Mouse (Mus musculus) ovary, postnatal 36 days (tissue): ENCODE measurements around the gene Ddc.

Experiments used
- DNase-seq: peaks from one replicate; pipeline ENCODE4 v3.0.0; 2022; ENCODE audit warnings: low spot score, mixed read lengths

Ddc gene

GRCm38 (mm10) chr11:11905518-11905917 lies 7.6 kb upstream of the Ddc start:
- no peak for DNase-seq

- no peak for DNase-seq
Measured at GRCm38 (mm10) chr11:11904995-11905394, 7.1 kb upstream of the Ddc start.

DNA sequence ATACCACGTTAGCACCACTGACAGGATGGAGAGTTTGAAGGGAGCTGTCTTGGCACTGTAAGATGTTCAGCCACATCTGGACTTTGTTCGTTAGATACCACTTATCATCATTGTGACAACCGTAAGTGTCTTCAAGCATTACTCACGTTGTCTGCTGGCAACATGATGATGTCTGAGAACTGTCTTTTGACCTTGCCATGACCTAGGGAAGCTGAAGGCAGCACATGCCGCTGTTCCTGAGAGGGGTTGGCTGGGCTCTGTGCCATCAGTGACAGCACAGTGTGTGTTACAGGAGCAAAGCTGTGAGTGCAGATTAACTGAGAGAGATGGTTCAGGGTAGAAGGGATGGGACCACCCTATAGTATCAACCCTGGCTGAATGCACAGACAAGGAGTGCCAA lies 3.6 kb upstream of the Ddc start:
- DNase-seq, result no peak

DNA sequence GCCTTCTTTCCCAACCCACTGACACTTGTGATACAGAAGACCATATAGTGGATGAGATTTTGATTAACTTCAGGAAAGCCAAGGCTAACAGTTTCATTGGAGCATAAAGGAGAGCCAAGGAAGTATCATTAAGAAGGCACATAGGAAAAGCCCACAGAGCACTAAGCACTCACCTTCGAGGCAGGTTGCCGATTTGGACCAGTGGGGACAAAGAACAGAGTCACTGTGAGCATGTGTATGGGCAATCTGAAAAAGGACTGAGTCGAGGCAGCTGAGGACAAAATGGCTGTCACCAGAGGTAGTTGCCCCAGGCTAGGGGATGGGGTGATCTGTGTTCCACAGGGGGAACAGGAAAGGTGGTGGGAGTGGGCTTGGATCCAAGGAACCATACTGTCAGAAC lies 552 bp upstream of the Ddc start:
- DNase-seq, result no peak

DNA sequence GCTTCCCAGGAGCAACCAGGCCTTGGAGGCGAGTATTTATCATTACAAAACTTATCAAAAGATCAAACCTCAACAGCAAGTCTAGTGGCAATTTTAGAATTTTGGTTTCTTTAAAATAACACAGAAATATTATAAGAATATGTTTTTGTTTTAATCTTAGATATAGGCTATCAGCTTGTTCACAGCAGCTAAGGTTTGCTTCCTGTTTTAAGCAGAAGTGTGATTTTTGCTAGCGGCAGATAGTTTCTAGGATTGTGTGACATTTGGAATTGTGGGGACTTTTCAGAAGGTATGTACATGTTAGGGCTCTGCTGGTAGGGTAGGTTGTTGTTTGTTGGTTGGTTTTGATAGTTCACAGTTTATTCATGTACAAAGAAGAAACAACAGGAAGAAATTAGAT lies 2.5 kb downstream of the Ddc start:
- DNase-seq, result no peak

DNA sequence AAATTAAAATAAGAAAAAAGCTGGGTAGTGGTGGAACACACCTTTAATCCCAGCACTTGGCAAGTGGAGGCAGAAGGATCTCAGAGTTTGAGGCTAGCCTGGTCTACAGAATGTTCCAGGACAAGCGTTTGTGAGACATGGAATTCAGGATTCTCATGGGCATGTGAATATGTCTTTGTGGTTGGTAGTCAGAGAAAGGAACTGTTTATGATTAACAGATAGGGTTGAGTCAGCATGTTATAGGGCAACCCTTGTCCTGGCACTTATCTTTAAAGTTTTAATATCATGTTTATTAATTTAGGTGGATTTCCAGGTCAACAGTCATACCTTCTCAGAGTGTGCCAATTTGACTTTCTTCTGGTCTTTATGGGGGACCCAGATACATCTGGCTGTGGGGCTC lies 4.2 kb downstream of the Ddc start:
- DNase-seq, result no peak

- DNase-seq, result no peak
Measured at GRCm38 (mm10) chr11:11892993-11893602, 4.8 kb downstream of the Ddc start.

- DNase-seq, result no peak
Measured at GRCm38 (mm10) chr11:11891832-11892231, 6.1 kb downstream of the Ddc start.

DNA sequence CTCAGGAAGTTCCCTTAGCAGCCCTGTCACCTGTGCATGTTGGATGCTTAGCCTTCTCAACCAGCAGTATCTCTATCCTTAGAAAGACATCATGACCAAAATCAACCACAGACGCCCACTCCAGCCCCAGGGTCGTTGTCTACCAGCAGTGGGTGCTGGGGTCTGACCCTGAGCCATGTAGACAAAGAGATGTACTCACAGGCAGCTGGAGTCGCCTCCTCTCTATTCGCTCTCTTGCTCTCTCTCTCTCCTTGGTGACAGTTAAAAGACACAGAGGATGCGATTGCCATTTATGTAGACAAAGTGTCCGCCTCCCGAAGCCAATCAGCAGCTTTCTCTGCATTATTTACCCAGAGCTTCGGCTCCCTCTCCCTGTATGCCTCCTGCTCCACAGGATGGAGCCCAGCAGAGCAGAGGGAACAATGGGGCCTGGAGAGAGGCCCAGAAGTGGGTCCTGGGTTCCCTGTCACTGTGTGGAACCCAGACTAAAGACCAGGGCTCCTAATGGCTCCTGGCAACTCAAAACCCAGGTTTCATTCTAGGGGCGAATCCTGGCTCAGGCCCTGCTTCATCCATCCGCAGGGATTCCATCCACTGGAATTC lies 7.7 kb downstream of the Ddc start:
- DNase-seq, result no peak

GRCm38 (mm10) chr11:11888727-11889126 lies 9.2 kb downstream of the Ddc start:
- DNase-seq, result no peak

DNA sequence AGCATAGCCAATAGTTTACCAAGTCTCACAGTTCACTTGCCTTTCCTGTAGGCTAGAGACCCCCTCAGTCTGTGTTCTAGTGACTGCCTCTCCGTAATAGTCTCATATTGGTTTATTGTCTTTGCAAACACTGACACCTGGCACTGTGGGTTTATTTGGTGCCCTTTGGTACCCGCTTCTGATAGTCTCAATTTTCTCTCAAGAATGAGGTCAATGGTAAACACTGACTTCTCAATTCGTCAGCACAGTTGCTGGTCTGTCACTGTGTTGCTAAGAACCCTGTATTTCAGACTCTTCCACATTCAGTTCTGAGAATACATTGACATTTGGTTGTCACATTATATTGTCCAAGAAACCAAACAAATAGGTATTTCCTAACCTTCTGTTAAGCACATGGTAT lies 9.9 kb downstream of the Ddc start:
- DNase-seq, result no peak

- DNase-seq, result no peak
Measured at GRCm38 (mm10) chr11:11886403-11886998, 11.4 kb downstream of the Ddc start.

- DNase-seq, result no peak
Measured at GRCm38 (mm10) chr11:11885921-11886320, 12.0 kb downstream of the Ddc start.

DNA sequence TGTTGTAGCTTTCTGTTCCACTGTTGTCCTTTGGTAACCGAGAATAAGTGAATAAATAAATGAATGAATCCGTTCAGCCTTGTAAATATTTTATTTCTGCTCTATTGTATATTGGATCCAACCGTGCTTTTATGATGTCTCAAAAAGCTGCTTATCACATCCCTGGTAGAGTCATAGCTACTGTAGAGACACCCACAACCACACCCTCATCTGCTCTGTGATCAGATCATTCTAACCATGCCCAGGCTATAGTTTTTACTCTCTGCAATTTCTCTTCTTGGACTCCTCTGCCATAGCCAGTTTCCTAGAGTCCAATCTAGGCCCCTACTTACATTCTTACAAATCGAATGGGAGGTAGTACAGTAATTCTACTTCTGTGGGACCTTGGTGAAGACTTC lies 12.7 kb downstream of the Ddc start:
- DNase-seq, result no peak

DNA sequence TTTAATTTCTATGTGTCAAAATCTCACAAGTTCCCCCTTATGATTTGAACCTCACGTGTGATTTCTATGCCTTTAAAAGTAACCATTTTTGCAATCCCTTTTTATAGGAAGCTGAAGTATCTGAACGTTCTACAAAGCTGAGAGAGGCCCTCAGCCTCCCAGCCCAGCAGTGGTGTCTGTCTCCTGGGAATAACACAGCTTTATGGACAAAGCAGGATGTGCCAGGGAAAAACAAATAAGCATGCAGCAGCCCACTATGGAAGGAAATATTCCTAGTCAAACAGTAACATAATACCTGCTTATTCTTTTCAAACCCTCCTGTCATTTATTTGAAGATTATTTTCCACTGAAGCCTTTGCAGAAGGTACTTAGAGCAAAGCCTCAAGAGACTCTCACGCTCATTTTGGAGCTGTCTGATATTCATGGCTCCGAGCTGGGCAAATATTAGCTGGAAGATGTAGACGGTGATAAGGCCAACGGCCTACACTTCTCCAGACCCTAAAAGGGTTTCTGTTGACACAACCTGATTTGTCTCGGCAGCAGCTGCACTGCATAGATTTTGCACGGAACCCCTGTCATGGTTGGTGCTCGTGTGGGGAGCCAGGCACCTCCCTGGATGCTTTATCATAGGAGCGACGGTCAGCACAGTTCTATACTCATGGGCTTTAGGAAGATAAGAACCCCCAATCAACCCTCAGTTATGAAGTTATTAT lies 13.3 kb downstream of the Ddc start:
- DNase-seq, result no peak

GRCm38 (mm10) chr11:11881783-11882155 lies 16.2 kb downstream of the Ddc start:
- no peak for DNase-seq

GRCm38 (mm10) chr11:11881026-11881782 lies 16.7 kb downstream of the Ddc start:
- DNase-seq, result no peak

- DNase-seq, result no peak
Measured at GRCm38 (mm10) chr11:11880351-11880750, 17.6 kb downstream of the Ddc start.

- no peak for DNase-seq
Measured at GRCm38 (mm10) chr11:11879699-11880002, 18.3 kb downstream of the Ddc start.

DNA sequence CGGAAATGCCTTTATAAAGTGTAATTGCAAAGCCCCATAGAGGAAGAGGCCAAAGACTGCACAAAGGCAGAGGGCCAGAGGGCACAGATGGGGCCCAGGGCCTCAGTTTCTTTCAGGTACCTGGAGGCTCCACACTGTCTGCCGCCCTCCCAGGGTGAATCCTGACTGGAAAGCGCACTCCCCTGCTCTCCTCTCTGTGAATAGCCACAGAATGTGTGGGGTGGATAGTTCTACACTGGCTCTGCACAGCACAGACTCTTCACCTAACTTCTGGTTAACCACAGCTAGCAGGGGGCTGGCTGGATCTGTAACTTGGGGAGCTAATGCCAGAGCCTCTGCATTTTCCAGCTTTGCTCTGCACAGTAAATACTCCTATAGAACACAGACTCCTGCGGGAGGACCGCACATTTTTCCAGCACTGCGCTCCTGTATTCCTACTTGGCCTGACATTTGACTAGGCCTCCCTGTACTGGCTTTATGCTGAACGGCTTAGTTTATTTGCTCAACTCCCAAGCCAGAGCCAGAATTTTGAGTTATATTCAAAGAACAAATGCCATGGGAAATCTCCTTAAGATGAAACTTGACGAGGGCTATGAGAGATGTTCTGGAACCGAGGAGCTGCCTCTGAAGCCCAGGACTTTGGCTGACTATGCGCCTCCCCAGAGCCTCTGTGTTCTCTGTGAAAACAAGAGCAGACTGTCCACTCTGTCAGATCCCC lies 18.8 kb downstream of the Ddc start:
- DNase-seq, result no peak

GRCm38 (mm10) chr11:11878278-11878980 lies 19.5 kb downstream of the Ddc start:
- no peak for DNase-seq
